Mouse (Mus musculus) cerebellum, adult 9-11 months (tissue): Measurements from ENCODE around the gene Kcnj10.
A peak's percentile ranks its signal among the peaks of the same experiment; 100 is the strongest.

Source experiments
- DNase-seq: peaks from one replicate; pipeline ENCODE4 v3.0.0; 2022

Kcnj10 gene

DNA sequence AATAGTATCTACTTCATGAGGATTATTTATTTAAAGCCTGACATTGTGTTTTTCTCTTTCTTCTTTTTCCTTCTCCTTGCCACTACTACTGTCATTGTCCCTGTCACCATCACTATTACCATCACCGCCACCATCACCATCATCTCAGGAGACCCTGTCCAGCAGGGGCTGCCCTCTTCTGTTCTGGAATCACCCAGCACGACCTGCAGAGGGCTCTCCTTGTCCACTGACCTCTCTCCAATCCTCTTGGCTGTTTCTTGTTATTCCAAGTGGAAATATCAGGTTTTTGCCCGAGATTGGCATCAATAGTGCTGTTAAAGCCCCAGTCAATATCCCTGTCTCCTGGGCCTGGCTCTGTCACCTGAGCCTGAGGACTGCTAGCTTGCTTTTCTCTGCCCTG is 7.5 kb upstream of the Kcnj10 start:
- DNase-seq: peak; percentile 48

- peak; percentile 12 for DNase-seq
Measured at GRCm38 (mm10) chr1:172335804-172336203, 5.2 kb upstream of the Kcnj10 start.

- DNase-seq: peak; percentile 83
Measured at GRCm38 (mm10) chr1:172337411-172338185, 3.4 kb upstream of the Kcnj10 start.

- DNase-seq: peak; percentile 42
Measured at GRCm38 (mm10) chr1:172341386-172341785, 376 bp downstream of the Kcnj10 start.

DNA sequence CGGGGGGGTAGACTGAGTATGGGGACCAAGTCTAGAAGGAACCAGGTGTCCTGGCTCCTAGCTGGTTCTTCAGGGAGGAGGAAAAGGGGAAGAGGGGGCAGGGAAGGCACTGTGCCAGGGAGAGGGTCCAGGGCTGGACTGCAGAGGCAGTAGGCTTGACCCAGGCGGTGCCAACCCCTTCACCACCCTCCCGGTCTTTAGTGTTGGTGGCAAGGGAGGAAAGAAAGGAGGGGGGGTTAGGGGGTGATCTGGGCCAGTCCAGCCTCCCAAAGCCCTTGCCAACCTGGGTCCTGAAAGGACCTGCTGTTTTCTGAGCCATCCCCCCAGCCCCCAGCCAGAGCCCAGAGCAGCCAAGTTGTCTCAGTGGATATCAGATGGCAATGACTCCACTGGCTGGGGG is 1.7 kb downstream of the Kcnj10 start:
- DNase-seq: peak; percentile 74

DNA sequence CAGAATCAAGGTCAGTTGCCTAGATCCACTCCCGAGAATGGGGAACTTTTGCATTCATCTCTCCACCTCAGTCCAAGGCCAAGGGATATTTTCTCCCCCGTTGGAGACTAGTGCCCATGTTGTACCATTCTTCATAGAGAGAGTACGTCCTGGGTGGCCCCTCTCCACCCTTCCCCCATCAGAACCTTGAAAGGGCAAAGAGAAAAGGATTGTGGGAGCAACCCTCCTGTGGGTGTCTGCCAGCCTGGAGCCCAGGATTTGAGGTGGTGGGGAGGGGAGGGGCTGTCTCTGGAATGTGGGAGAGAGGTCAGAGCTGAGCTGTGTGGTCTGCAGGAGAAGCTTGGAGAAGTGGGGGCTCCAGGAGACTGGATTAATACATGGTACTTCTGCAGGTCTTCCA is 2.9 kb downstream of the Kcnj10 start:
- DNase-seq: peak; percentile 51

DNA sequence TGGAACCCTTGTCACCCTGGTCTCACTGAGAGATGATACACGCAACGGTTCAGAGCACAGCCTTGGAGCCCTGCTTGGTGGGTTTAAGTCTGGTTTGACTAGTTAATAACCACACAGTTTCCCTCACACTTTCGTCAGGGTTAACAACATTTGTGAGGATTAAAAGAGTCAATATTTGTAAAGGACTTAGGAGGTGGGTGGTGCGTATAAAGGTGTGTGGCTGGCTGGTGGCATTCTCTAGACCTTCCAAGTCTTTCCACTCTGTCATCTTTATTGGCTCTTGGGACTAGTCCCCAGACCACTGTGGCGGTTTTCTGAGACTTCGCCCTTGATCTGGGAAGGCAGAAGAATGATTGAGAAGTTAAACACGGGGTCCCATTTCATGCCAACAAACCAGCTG is 3.8 kb downstream of the Kcnj10 start:
- no peak for DNase-seq

DNA sequence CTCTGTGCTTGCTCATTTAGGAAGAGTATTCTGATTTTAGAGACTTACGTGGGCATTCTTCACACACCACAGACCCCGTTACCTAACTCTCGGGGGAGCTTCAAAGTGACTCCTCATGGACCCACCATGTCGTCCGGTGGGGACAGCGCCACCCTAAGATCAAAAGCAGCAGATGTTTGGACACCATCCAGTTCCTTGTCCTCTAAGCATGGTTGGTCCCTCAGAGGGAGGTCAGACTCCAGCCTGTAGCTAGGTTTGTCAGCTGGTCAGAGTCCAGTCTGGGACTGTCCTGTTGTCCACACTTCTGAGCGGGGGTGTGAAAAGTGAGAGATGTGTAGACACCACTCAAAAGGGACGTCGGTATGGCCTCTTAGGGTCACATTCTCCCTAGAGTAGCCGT is 5.7 kb downstream of the Kcnj10 start:
- DNase-seq: no peak

GRCm38 (mm10) chr1:172347382-172347781 is 6.4 kb downstream of the Kcnj10 start:
- no peak for DNase-seq

DNA sequence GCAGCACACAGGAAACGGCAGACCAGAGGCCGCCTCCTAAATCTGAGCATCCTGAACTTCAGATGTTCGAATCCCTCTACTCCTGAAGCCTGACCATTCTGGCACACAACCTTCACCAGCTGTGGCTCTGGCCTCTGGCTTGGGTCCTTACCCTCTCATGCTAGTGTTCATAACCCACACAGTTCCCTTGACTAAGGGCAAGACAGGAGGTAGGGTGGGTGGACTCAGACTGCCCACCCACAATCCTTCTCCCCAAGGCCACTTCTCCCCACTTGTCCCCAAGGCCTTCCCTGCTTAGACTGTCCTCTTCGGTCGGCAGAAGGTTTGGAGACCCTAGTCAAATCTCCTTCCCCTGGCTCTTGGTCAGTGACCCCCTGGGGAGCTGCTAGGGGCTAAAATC is 8.5 kb downstream of the Kcnj10 start:
- DNase-seq: no peak

GRCm38 (mm10) chr1:172349916-172350812 is 9.2 kb downstream of the Kcnj10 start:
- DNase-seq: peak; percentile 70

- DNase-seq: no peak
Measured at GRCm38 (mm10) chr1:172352001-172352400, 11.0 kb downstream of the Kcnj10 start.

- DNase-seq: no peak
Measured at GRCm38 (mm10) chr1:172352453-172352852, 11.4 kb downstream of the Kcnj10 start.

GRCm38 (mm10) chr1:172355336-172355735 is 14.3 kb downstream of the Kcnj10 start:
- DNase-seq: no peak

- peak; percentile 68 for DNase-seq
Measured at GRCm38 (mm10) chr1:172357550-172357949, 16.5 kb downstream of the Kcnj10 start.

- DNase-seq: no peak
Measured at GRCm38 (mm10) chr1:172358341-172358740, 17.3 kb downstream of the Kcnj10 start.

GRCm38 (mm10) chr1:172364684-172365083 is 23.7 kb downstream of the Kcnj10 start:
- DNase-seq: peak; percentile 60

- DNase-seq: no peak
Measured at GRCm38 (mm10) chr1:172368768-172369418, 27.9 kb downstream of the Kcnj10 start.

DNA sequence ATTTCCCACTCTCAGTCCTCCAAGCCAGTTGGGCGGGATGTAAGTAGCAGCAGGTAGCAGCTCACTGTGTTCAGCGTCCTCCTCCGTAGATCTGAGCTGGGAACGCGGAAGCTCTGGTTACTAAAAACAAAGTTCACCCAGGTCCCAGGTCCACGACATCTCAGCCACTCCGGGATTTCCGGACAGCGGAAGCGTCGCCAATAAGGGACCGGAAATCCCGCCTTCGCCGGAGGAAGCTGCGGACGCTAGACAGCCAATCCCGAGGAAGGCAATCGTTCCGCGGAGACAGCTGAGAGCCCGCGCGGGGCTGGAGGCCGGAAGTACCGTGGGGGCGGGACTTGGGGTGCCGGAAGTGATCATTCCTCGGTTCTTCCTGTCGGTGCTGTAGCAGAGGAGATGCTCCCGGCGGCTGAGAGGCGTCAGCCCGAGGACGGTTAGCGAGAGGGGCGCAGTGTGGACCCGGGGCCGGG is 35.2 kb downstream of the Kcnj10 start, which contains the start of gene Pigm:
Gene Pigm, plus strand, starts transcription at position 349 of the 470 bp plus-strand sequence.
- peak; percentile 99 for DNase-seq

- no peak for DNase-seq
Measured at GRCm38 (mm10) chr1:172376758-172377458, 35.9 kb downstream of the Kcnj10 start.

DNA sequence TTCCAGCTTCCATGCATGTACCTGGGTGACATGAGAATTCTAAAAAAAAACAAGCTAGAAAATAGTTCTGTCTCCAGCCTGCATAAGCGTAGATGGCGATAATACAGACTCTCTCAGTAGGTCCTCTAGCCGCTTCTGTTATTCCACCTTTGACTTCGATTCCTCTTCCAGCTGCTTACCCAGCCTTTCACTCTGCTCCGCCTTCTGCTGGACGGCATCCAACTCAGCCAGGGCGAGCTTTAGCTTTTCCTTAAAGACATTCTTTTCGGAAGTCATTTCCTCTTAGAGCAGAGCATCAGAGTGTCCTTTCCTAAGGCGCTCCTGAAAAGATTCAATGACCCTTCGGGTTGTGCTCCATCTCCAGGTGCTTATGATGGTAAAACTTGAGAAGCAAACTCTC is 39.1 kb downstream of the Kcnj10 start:
- DNase-seq: no peak

DNA sequence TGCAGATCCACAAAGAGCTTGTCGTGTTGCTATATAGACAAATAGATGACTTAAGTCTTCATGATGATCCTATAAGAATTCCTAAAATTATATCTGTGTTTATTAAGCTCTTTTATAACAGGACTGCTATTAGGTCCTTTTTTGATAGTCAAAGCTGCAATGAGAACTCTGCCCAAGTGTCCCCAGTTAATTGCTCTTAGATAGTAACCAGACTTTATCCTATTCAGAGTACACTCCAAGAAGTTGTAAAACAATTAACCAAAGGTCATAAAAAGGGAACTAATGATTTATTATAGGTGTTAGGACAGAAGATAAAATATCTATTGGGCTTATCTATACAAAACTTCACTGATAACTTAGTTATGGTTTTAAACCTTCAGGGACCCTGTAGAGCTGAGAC is 41.1 kb downstream of the Kcnj10 start:
- no peak for DNase-seq

- DNase-seq: no peak
Measured at GRCm38 (mm10) chr1:172387246-172387645, 46.2 kb downstream of the Kcnj10 start.
